Mouse (Mus musculus): ENCODE data around the gene Lrguk. TPM values are rescaled to one million over a fixed set of nuclear protein-coding genes. Genes with fewer than 3 reads are reported as not detected.

Gene Lrguk
- polyA plus RNA-seq (2012; rRNA removed): 1.2 TPM in 2 replicates

GRCm38 (mm10) chr6:34028933-34029745 is at the start of gene Lrguk:
Lrguk (plus strand) TSS chr6:34029448.

GRCm38 (mm10) chr6:34176864-34177247 is 147.6 kb downstream of the Lrguk start, which contains the start of gene Slc35b4:
Slc35b4 (minus strand) TSS chr6:34177111.

Other genes starting within 250 kb of the Lrguk start
- gene Slc35b4, start 147.7 kb downstream of the Lrguk start, polyA plus RNA-seq (2012; rRNA removed): 17.8 and 24.2 TPM in 2 replicates

Data from ovary, adult 2 months (tissue).